Mouse (Mus musculus) midbrain, embryonic 15.5 days (tissue): ENCODE data around the gene Isy1. TPM values are rescaled to one million over a fixed set of nuclear protein-coding genes. Genes with fewer than 3 reads are reported as not detected.

Experiments used
- ATAC-seq: fragments of 200-750 bp; cut with Nextera tagmentation; replicated peaks from 2 replicates; pipeline ENCODE4 v1.8.0; 2017; ENCODE audit warnings: moderate TSS enrichment
- H3K27ac ChIP-seq: fragments of 300-500 bp; sonication (generic); 2 replicates; pipeline ENCODE4 v1.5.1; 2015; ENCODE audit warnings: mild to moderate bottlenecking, inconsistent platforms
- H3K27me3 ChIP-seq: fragments of 300-500 bp; sonication (generic); replicated peaks from 2 replicates; pipeline ENCODE4 v1.6.1; 2015; ENCODE audit warnings: inconsistent platforms
- H3K36me3 ChIP-seq: fragments of 300-500 bp; sonication (generic); replicated peaks from 2 replicates; pipeline ENCODE4 v1.6.1; 2015; ENCODE audit warnings: inconsistent platforms
- H3K4me1 ChIP-seq: fragments of 300-500 bp; sonication (generic); 2 replicates; pipeline ENCODE4 v1.6.1; 2015; ENCODE audit warnings: inconsistent platforms
- H3K4me2 ChIP-seq: fragments of 300-500 bp; sonication (generic); 2 replicates; pipeline ENCODE4 v1.6.1; 2015; ENCODE audit warnings: inconsistent platforms, mild to moderate bottlenecking, moderate library complexity
- H3K4me3 ChIP-seq: fragments of 300-500 bp; sonication (generic); 2 replicates; pipeline ENCODE4 v1.5.1; 2015; ENCODE audit warnings: mild to moderate bottlenecking, inconsistent platforms
- H3K9ac ChIP-seq: fragments of 300-500 bp; sonication (generic); 2 replicates; pipeline ENCODE4 v1.6.1; 2015; ENCODE audit warnings: mild to moderate bottlenecking, inconsistent platforms
- H3K9me3 ChIP-seq: fragments of 300-500 bp; sonication (generic); 2 replicates; pipeline ENCODE4 v1.6.1; 2016; ENCODE audit warnings: inconsistent platforms
- WGBS: fragments of 180-500 bp; shearing (Covaris S2); methylation state at CpG from one replicate; pipeline ENCODE4 v1.1.7; 2015; ENCODE audit warnings: mixed read lengths; 5-methylcytosine and 5-hydroxymethylcytosine counted together
- polyA plus RNA-seq: library from polyadenylated mRNA; unstranded; fragments of >200 nt; fragmentation: Nextera tagmentation; extraction: Ambion mirVana; gene quantifications from 2 replicates; pipeline ENCODE4 v1.2.1, GENCODE M21; 2015

Gene Isy1
- polyA plus RNA-seq, 1 experiment from 2014 or later, result 20.9 TPM

DNA sequence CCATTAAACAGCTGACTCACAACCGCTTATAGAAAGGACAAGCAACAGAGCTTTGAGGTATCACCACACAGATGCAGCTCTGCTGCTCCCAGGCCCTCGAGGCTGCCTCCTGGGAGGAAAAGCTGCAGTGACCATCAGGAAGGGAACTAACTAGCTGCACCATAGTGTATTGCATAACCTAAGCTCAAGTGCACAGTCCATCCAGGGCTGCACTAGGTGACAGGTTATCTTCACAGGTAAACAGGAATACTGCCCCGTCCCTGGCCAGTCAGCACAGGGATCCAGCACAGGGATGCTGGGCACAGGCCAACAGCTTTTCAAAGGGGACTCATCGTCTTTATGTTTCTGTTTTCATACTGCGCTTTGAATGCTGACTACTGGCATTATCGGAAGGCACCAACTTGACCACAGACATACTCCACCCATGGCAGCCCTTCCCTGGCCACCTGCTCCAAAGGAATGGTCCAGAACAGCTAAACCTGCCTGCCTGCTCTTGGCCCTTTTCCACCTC, 28.9 kb downstream of the Isy1 start:
- ATAC-seq, result no peak
- Histone ChIP-seq H3K4me3 (no peak overlapping the region), H3K36me3 (no peaks in the 10 kb centered on the region), H3K4me1 (peaks cover 21% of the 10 kb centered on the region), H3K9ac (no peak overlapping the region), H3K4me2 (no peak overlapping the region), H3K9me3 (no peaks in the 10 kb centered on the region), H3K27me3 (no peaks in the 10 kb centered on the region), H3K27ac (no peak overlapping the region)
- 91% methylated on average over 6 of the region's 6 CpGs for WGBS

DNA sequence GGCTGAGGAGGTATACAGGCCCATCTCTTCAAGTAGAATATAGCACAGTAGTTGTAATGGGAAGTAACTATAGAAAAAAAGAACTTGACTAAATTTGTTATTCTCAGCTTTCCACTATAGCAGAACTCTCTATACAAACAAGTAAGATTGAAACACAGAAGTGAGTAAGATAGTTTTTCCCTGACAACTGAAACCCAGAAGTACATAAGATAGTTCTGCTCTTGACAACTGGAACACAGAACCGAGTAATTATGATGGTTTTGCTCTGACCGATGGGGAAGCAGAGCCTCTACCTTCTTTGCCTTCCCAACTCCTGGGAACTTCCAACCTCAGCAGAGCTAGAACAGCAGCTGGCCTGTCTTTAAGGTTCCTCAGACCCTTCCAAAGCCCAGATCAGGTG, 29.5 kb downstream of the Isy1 start:
- no peak for ATAC-seq
- WGBS, result 90% methylated on average over 2 of the region's 2 CpGs

DNA sequence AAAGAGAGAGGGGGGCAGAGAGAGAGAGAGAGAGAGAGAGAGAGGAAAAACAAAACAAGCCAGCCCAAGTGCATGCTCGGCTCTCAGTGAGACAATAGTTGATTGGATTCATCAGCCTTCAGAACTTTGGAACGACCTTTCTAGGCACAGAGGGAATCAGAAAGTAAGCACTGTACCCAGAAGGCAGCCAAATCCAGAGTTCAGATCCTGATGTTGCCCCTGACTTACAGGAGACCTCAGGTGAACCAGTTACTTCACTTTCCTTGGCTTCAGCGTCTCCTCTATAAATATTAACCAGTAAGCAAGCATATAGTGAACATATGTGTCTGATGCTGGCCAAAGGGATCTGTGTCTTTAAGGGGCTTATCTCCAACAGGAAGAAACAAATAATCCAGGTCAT, 30.1 kb downstream of the Isy1 start:
- 80% methylated on average over 3 of the region's 3 CpGs for WGBS
- H3K9me3 ChIP-seq, result no peaks in the 10 kb centered on the region
- no peak for ATAC-seq

More for the DNA sequence above, 29.5 kb downstream of the Isy1 start:
- H3K36me3 ChIP-seq, result no peaks in the 10 kb centered on the region
- H3K27me3 ChIP-seq, result no peaks in the 10 kb centered on the region
- H3K27ac ChIP-seq, result no peak overlapping the region
- peaks cover 21% of the 10 kb centered on the region for H3K4me1 ChIP-seq
- no peak overlapping the region for H3K9ac ChIP-seq
- no peak overlapping the region for H3K4me3 ChIP-seq
- no peak overlapping the region for H3K4me2 ChIP-seq
- H3K9me3 ChIP-seq, result no peaks in the 10 kb centered on the region

DNA sequence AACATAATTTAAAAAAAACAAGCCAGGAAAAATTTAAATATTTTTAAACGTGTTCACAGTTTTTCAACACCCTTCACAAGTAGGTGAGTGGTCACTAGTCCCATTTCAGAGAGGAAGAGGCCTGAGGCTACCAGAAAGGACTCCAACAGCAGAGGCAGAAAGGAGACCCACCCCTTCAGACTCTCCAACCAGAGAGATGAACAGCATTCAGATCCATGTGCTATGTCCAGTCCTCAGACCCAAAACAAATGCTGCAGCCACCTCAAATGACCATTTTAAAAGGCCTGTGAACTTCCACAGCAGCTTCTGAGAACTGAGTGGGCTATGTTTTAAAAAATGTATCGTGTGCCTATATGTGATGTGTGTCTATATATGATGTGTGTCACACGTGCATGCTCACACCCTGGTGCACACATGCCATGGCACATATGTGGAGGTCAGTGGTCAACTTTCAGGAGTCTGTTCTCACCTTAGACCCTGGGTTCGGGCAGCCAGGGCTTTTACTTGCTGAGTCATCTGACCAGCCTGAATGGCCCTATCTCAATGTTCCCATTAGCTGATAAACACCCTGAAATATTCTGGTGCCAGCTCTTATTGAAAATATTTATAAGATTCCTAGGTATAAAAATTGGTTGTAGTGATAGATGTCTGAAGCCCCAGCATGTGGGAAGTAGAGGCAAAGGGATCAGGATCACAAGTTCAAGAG, 30.7 kb downstream of the Isy1 start:
- no peak for ATAC-seq
- Histone ChIP-seq H3K4me1 (peaks cover 21% of the 10 kb centered on the region), H3K36me3 (no peaks in the 10 kb centered on the region), H3K4me3 (no peak overlapping the region), H3K9me3 (no peaks in the 10 kb centered on the region), H3K27me3 (no peaks in the 10 kb centered on the region), H3K9ac (no peak overlapping the region), H3K27ac (no peak overlapping the region), H3K4me2 (no peak overlapping the region)
- 87% methylated on average over 4 of the region's 4 CpGs for WGBS

More for the DNA sequence above, 30.1 kb downstream of the Isy1 start:
- peaks cover 21% of the 10 kb centered on the region for H3K4me1 ChIP-seq
- H3K27me3 ChIP-seq, result no peaks in the 10 kb centered on the region
- no peak overlapping the region for H3K9ac ChIP-seq
- no peak overlapping the region for H3K4me2 ChIP-seq
- H3K36me3 ChIP-seq, result no peaks in the 10 kb centered on the region
- no peak overlapping the region for H3K4me3 ChIP-seq
- H3K27ac ChIP-seq, result no peak overlapping the region

GRCm38 (mm10) chr6:87806857-87807256, 31.7 kb downstream of the Isy1 start:
- H3K9ac ChIP-seq, result no peak overlapping the region
- no peak overlapping the region for H3K4me3 ChIP-seq
- H3K4me1 ChIP-seq, result peaks cover 15% of the 10 kb centered on the region
- H3K4me2 ChIP-seq, result no peak overlapping the region
- 64% methylated on average over 2 of the region's 2 CpGs for WGBS
- ATAC-seq, result no peak
- H3K27ac ChIP-seq, result no peak overlapping the region
- H3K36me3 ChIP-seq, result no peaks in the 10 kb centered on the region
- H3K9me3 ChIP-seq, result no peaks in the 10 kb centered on the region
- H3K27me3 ChIP-seq, result no peaks in the 10 kb centered on the region

DNA sequence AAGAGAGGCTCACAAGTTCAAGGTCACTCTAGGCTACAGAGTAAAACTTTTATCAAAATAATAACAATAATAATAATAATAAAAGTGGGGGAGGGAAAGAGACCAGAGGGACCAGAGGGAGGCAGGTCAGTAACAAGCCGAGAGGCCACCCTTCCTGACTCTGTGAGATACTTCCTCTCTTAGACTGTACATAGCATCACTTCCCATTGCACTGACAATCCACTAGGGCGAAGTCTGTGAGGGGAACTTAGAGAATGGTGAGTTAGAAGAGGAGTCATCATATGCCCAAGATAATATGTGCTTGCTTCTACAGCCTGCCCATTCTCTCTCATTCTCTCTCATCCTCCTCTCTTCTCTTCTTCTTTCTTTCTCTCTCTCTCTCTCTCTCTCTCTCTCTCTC, 32.6 kb downstream of the Isy1 start:
- Histone ChIP-seq H3K4me1 (peaks cover 12% of the 10 kb centered on the region), H3K4me2 (no peak overlapping the region), H3K4me3 (no peak overlapping the region), H3K27me3 (no peaks in the 10 kb centered on the region), H3K27ac (no peak overlapping the region), H3K36me3 (no peaks in the 10 kb centered on the region), H3K9me3 (no peaks in the 10 kb centered on the region), H3K9ac (no peak overlapping the region)
- 78% methylated on average over 2 of the region's 2 CpGs for WGBS
- no peak for ATAC-seq

GRCm38 (mm10) chr6:87805448-87805847, 33.1 kb downstream of the Isy1 start:
- no peak overlapping the region for H3K9ac ChIP-seq
- no peak for ATAC-seq
- H3K4me3 ChIP-seq, result no peak overlapping the region
- H3K27ac ChIP-seq, result no peak overlapping the region
- WGBS, result 95% methylated on average over 7 of the region's 7 CpGs
- no peaks in the 10 kb centered on the region for H3K36me3 ChIP-seq
- no peaks in the 10 kb centered on the region for H3K9me3 ChIP-seq
- H3K4me1 ChIP-seq, result peaks cover 7% of the 10 kb centered on the region
- H3K27me3 ChIP-seq, result no peaks in the 10 kb centered on the region
- no peak overlapping the region for H3K4me2 ChIP-seq

DNA sequence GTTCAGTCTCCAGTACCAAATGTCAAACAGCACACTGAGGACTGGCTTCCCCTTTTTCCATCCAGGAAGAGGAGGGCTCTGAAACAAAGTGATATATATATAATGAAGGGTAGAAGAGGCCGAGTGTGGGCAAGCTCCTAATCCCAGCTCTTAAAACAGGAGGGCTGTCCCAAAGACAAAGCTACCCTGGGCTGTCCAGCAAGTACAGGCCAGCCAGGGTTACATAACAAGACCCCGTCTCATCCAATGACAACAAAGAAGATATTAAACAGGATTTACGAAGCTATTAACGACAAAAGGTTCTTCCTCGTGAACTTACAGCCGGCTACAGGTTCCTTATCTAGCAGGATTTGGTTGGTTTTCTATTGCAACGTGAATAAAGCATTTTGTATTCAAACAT, 33.7 kb downstream of the Isy1 start:
- Histone ChIP-seq H3K27ac (no peak overlapping the region), H3K36me3 (no peaks in the 10 kb centered on the region), H3K4me2 (no peak overlapping the region), H3K4me1 (0 out of 2 replicates have a peak, but pooled peaks cover 2% of the 10 kb centered on the region), H3K9me3 (no peaks in the 10 kb centered on the region), H3K4me3 (no peak overlapping the region), H3K27me3 (no peaks in the 10 kb centered on the region), H3K9ac (no peak overlapping the region)
- WGBS, result 76% methylated on average over 7 of the region's 7 CpGs
- no peak for ATAC-seq

GRCm38 (mm10) chr6:87804036-87804435, 34.6 kb downstream of the Isy1 start:
- Histone ChIP-seq H3K27me3 (no peaks in the 10 kb centered on the region), H3K36me3 (no peaks in the 10 kb centered on the region), H3K4me3 (no peak overlapping the region), H3K4me1 (no peaks in the 10 kb centered on the region), H3K9ac (no peak overlapping the region), H3K9me3 (no peaks in the 10 kb centered on the region), H3K27ac (no peak overlapping the region), H3K4me2 (no peak overlapping the region)
- WGBS, result 97% methylated on average over 1 of the region's 1 CpGs
- ATAC-seq, result no peak

DNA sequence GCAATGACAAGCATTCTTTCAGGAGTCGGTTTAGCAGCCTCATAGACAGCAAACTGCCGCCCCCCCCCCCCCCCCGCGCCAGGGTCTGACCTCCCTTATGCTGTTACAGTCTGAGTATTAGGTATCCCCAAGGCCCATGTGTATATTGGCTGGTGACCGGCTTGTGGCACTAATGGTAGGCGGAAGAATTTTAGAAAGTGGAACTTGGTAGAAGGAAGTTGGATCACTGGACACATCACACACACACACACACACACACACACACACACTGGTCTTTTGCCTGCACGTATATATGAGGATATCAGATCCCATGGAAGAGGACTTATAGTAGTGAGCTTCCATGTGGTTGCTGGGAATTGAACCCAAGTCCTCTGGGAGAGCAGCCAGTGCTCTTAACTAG, 36.1 kb downstream of the Isy1 start:
- Histone ChIP-seq H3K4me2 (no peak overlapping the region), H3K9me3 (no peaks in the 10 kb centered on the region), H3K4me3 (no peak overlapping the region), H3K4me1 (no peaks in the 10 kb centered on the region), H3K27me3 (no peaks in the 10 kb centered on the region), H3K36me3 (no peaks in the 10 kb centered on the region), H3K9ac (no peak overlapping the region), H3K27ac (no peak overlapping the region)
- WGBS, result 94% methylated on average over 7 of the region's 7 CpGs
- ATAC-seq, result no peak

DNA sequence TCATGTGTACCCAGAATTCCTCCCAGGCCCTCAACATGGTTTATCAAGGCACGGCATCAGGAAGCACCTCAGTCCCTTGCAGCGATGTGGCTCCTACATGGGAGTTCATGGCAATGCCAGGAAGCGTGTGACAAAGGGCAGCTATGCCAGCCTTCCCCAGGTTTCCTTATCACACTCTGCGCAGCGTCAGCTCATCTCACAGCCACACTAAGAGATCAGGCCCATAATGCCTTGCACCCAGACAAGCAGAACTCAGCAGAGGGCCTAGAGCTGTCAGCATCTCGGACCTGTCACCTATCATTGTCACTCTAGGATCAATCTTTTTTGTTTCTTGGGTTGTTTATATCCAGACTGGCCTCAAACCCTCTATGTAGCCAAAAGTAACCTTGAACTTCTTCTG, 39.0 kb downstream of the Isy1 start:
- no peak for ATAC-seq
- no peak overlapping the region for H3K4me2 ChIP-seq
- WGBS, result 94% methylated on average over 6 of the region's 6 CpGs
- H3K36me3 ChIP-seq, result no peaks in the 10 kb centered on the region
- H3K9ac ChIP-seq, result no peak overlapping the region
- H3K4me1 ChIP-seq, result no peaks in the 10 kb centered on the region
- no peak overlapping the region for H3K27ac ChIP-seq
- H3K27me3 ChIP-seq, result no peaks in the 10 kb centered on the region
- no peak overlapping the region for H3K4me3 ChIP-seq
- no peaks in the 10 kb centered on the region for H3K9me3 ChIP-seq

GRCm38 (mm10) chr6:87797321-87797720, 41.3 kb downstream of the Isy1 start:
- Histone ChIP-seq H3K27ac (no peak overlapping the region), H3K9ac (no peak overlapping the region), H3K36me3 (peaks cover 3% of the 10 kb centered on the region; the same call in 1 of the 2 replicates), H3K4me2 (no peak overlapping the region), H3K4me3 (no peak overlapping the region), H3K4me1 (no peaks in the 10 kb centered on the region), H3K27me3 (no peaks in the 10 kb centered on the region), H3K9me3 (no peaks in the 10 kb centered on the region)
- ATAC-seq, result no peak
- 70% methylated on average over 2 of the region's 2 CpGs for WGBS

- H3K36me3 ChIP-seq, result peaks cover 9% of the 10 kb centered on the region; the same call in 1 of the 2 replicates
- no peaks in the 10 kb centered on the region for H3K4me1 ChIP-seq
- no peak for ATAC-seq
- H3K9me3 ChIP-seq, result no peaks in the 10 kb centered on the region
- H3K4me2 ChIP-seq, result no peak overlapping the region
- H3K27me3 ChIP-seq, result no peaks in the 10 kb centered on the region
- WGBS, result 89% methylated on average over 6 of the region's 6 CpGs
- no peak overlapping the region for H3K27ac ChIP-seq
- H3K4me3 ChIP-seq, result no peak overlapping the region
- no peak overlapping the region for H3K9ac ChIP-seq
Measured at GRCm38 (mm10) chr6:87796251-87796880, 42.2 kb downstream of the Isy1 start.
